Mouse (Mus musculus) neural tube, embryonic 13.5 days (tissue): ENCODE results near the gene Cfap52. TPM values are rescaled to one million over a fixed set of nuclear protein-coding genes. Genes with fewer than 3 reads are reported as not detected.

Source experiments
- ATAC-seq: fragments of 200-750 bp; cut with Nextera tagmentation; 2 replicates; pipeline ENCODE4 v1.8.0; 2017; ENCODE audit warnings: low read depth, mild to moderate bottlenecking, moderate TSS enrichment, moderate library complexity
- H3K27ac ChIP-seq: fragments of 300-500 bp; sonication (generic); replicated peaks from 2 replicates; pipeline ENCODE4 v1.5.1; 2015; ENCODE audit warnings: moderate library complexity, mild to moderate bottlenecking, inconsistent platforms
- H3K27me3 ChIP-seq: fragments of 300-500 bp; sonication (generic); 2 replicates; pipeline ENCODE4 v1.6.1; 2015; ENCODE audit warnings: mild to moderate bottlenecking, inconsistent platforms
- H3K36me3 ChIP-seq: fragments of 300-500 bp; sonication (generic); 2 replicates; pipeline ENCODE4 v1.6.1; 2015; ENCODE audit warnings: mild to moderate bottlenecking, inconsistent platforms
- H3K4me1 ChIP-seq: fragments of 300-500 bp; sonication (generic); replicated peaks from 2 replicates; pipeline ENCODE4 v1.6.1; 2015; ENCODE audit warnings: inconsistent platforms
- H3K4me2 ChIP-seq: fragments of 300-500 bp; sonication (generic); 2 replicates; pipeline ENCODE4 v1.6.1; 2015; ENCODE audit warnings: inconsistent platforms, mild to moderate bottlenecking, moderate library complexity
- H3K4me3 ChIP-seq: fragments of 300-500 bp; sonication (generic); 2 replicates; pipeline ENCODE4 v1.5.1; 2015; ENCODE audit warnings: mild to moderate bottlenecking, inconsistent platforms
- H3K9ac ChIP-seq: fragments of 300-500 bp; sonication (generic); 2 replicates; pipeline ENCODE4 v1.6.1; 2015; ENCODE audit warnings: moderate library complexity, mild to moderate bottlenecking, inconsistent platforms
- H3K9me3 ChIP-seq: fragments of 300-500 bp; sonication (generic); 2 replicates; pipeline ENCODE4 v1.6.1; 2016; ENCODE audit warnings: inconsistent platforms
- WGBS: fragments of 180-500 bp; shearing (Covaris S2); methylation state at CpG from one replicate; pipeline ENCODE4 v1.1.7; 2015; 5-methylcytosine and 5-hydroxymethylcytosine counted together
- polyA plus RNA-seq: library from polyadenylated mRNA; unstranded; fragments of >200 nt; fragmentation: Nextera tagmentation; extraction: Ambion mirVana; gene quantifications from 2 replicates; pipeline ENCODE4 v1.2.1, GENCODE M21; 2015

The Cfap52 gene
- polyA plus RNA-seq, 1 experiment from 2014 or later, result 0.95 TPM

DNA sequence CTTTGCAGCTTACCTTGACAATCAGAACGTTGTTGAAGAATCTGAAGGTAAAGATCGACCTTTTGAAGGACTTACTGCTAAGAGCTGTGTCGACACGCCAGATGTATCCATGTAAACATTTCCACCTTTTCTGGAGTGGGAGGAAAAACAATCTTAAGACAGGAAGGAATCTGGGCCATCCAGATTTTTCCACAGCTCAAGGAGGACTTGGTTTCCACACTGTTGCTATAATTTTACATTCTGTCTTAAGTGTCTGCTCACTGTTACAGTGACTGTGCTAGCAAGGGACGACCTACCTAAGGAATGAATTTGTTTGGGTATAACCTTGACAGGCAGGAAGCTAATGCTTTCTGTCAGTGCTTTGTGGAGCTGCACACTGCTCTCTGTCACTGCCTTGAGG lies 7.8 kb upstream of the Cfap52 start:
- Histone ChIP-seq H3K4me3 (no peak overlapping the region), H3K9me3 (no peaks in the 10 kb centered on the region), H3K9ac (no peak overlapping the region), H3K4me1 (no peaks in the 10 kb centered on the region), H3K4me2 (no peak overlapping the region), H3K36me3 (peaks cover 37% of the 10 kb centered on the region), H3K27me3 (no peaks in the 10 kb centered on the region), H3K27ac (no peak overlapping the region)
- WGBS, result 91% methylated on average over 5 of the region's 5 CpGs
- no peak for ATAC-seq

DNA sequence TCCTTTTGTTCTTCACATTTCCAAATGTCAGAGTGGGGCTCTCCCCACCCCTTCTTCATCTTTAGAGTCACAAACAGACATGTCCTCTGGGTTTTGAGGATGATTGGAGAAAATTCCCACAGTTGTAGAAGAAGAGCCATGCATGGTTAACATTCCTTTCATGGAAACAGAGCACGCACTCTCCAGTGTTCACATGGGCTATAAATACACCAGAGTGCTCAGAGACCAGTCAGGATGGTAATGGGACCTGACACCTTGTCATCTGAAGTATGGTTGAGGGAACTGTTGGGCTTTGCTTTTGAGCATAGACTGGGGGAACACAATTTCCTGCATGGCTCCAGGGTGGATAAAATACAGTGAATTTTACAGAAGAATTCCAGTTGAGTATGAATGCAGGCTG lies 7.2 kb upstream of the Cfap52 start:
- ATAC-seq, result no peak
- Histone ChIP-seq H3K4me3 (no peak overlapping the region), H3K27ac (no peak overlapping the region), H3K36me3 (peaks cover 33% of the 10 kb centered on the region), H3K9ac (no peak overlapping the region), H3K9me3 (no peaks in the 10 kb centered on the region), H3K27me3 (no peaks in the 10 kb centered on the region), H3K4me2 (no peak overlapping the region), H3K4me1 (peaks cover 6% of the 10 kb centered on the region; the same call in 1 of the 2 replicates)
- WGBS, result 89% methylated on average over 1 of the region's 1 CpGs

DNA sequence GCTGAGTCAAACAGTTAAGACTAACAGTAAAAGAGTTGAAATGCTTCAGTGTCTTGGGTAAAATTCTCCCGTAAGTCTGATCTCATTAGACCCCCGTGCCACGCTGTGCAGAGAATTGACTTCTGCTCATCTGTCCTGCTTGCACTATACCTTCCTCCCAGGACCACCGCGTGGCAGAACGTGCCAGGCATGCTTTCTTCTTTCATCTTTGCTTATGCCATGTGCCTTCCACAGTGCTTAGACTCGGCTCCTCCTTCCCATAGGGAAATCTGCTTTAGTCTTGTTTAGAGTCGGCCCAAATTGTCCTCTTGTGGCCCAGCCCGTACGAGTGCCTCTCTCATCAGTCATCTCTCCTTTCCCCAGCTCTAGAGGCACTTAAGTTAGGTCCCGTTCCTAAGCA lies 2.4 kb upstream of the Cfap52 start:
- no peak for ATAC-seq
- H3K27ac ChIP-seq, result no peak overlapping the region
- H3K9me3 ChIP-seq, result no peaks in the 10 kb centered on the region
- peaks cover 22% of the 10 kb centered on the region for H3K4me1 ChIP-seq
- no peak overlapping the region for H3K4me3 ChIP-seq
- WGBS, result 76% methylated on average over 11 of the region's 11 CpGs
- no peaks in the 10 kb centered on the region for H3K27me3 ChIP-seq
- H3K4me2 ChIP-seq, result no peak overlapping the region
- H3K9ac ChIP-seq, result no peak overlapping the region
- peaks cover 18% of the 10 kb centered on the region for H3K36me3 ChIP-seq

DNA sequence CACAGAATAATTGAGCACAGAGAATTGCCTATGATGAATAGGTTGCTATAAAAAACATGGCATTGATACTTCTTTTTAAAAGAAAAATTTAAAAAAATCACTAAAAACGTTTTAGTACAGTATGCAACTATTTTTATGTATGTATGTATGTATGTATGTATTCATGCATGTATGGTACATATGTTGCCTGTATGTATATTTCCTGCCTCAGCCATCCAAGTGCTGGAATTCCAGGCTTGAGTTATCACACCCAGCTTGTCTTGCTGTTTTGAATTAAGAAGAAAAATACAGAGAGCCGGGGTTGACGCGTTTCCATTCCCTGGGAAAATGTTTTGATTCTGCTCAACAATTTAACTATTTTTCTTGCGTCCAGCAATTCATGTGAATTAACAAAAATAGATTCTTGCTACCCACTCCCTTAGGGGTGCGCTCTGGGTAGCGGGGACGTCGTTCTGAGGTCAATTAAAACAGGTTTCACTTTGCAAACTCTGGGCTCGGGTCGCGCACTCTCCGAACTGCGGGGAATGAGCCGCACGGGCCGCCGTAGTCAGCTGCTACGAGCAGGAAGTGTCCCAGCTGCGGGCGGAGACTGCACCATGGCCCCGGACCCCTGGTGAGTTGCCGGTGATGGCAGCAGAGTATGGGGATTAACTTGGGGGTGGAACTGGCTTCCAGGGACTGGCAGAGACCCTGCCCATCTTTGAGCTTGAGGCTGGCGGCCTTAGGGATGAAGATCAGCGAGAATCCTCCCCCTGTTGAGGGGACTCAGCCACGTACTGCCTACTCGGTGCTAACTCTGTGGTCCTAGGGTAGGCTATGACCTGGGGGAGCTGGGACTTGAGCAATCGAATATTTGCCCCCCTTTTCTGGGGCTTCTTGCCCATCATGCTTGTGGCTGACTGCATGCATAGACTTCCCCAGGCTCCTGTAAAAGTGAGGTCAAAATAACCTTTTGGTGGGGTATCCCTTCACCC lies 741 bp upstream of the Cfap52 start, which contains the start of gene Stx8:
TSS of gene Stx8 (plus strand) at position 289 of the 974 bp plus-strand sequence.
- Histone ChIP-seq H3K9me3 (no peaks in the 10 kb centered on the region), H3K27ac (peak within 1 kb of the TSS; percentile 47; the same call in 1 of the 2 replicates), H3K9ac (peak within 1 kb of the TSS; percentile 90), H3K36me3 (peaks cover 12% of the 10 kb centered on the region), H3K4me1 (peaks cover 22% of the 10 kb centered on the region), H3K4me3 (peak within 1 kb of the TSS; percentile 81), H3K27me3 (no peaks in the 10 kb centered on the region), H3K4me2 (peak within 1 kb of the TSS; percentile 96)
- under 1% methylated on average over 28 of the region's 28 CpGs for WGBS
- ATAC-seq, result peak; percentile 83

DNA sequence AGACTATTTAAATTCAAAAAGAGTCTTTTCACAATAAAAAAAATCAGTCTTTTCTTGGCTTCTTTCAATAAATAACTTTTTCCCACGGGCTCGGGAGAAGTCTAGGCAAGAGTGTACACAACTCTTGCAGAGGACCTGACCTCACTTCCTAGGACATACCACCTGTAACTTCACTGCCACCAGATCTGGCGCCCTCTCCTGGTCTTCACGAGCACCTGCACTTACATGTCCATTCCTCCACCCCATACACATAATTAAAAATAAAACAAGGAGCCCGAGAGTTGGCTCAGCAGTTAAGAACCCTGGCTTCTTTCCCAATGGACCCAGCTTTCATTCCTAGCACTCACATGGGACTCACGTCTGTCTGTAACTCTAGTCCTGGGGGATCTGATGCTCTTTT lies 1.3 kb downstream of the Cfap52 start:
- no peak for ATAC-seq
- Histone ChIP-seq H3K9ac (no peak overlapping the region), H3K4me3 (no peak overlapping the region), H3K9me3 (no peaks in the 10 kb centered on the region), H3K36me3 (no peaks in the 10 kb centered on the region), H3K27ac (no peak overlapping the region), H3K4me1 (peaks cover 22% of the 10 kb centered on the region), H3K27me3 (no peaks in the 10 kb centered on the region), H3K4me2 (no peak overlapping the region)
- WGBS, result 76% methylated on average over 6 of the region's 6 CpGs

DNA sequence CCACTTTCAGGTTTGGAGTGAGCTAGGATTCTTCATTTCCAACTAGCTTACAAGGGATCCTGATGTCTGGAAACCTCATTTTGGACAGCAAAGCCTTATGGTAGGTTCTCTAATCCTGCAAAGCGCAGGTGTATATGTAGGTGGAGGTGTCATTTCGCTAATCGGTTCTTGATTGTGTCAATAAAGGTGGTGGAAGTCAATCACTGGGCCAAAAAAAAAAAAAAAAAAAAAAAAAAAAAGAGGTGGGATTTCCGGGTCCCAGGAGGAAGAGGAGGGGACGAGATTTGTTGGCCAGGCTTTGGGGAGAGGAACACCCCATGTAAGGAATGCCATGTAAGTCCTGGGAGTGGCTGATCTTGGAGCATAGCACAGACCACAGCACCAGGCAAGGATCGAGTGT lies 11.0 kb downstream of the Cfap52 start:
- H3K27ac ChIP-seq, result no peak overlapping the region
- H3K9me3 ChIP-seq, result no peaks in the 10 kb centered on the region
- H3K4me2 ChIP-seq, result no peak overlapping the region
- no peak overlapping the region for H3K4me3 ChIP-seq
- H3K27me3 ChIP-seq, result no peaks in the 10 kb centered on the region
- no peaks in the 10 kb centered on the region for H3K36me3 ChIP-seq
- WGBS, result 89% methylated on average over 6 of the region's 6 CpGs
- H3K4me1 ChIP-seq, result no peaks in the 10 kb centered on the region
- ATAC-seq, result no peak
- no peak overlapping the region for H3K9ac ChIP-seq

DNA sequence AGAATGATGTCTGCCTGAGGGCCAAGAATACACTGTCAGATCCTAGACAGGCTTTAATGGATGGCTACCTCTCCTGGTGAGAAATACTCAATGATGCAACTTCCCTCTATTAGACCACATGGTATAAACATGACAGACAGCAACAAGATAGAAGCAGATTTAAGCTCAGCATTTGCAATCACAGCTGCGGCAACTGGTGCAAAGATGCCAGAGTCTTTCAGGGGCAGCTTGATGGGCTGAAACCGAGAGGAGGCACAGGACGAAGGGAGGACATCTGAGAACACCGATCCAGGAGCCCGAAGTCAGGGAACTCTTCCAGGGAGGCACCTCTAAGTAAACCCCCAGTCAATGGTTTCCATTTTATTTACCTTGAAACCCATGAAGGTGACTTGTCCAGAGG lies 11.8 kb downstream of the Cfap52 start:
- Histone ChIP-seq H3K36me3 (no peaks in the 10 kb centered on the region), H3K4me2 (no peak overlapping the region), H3K27me3 (no peaks in the 10 kb centered on the region), H3K4me1 (no peaks in the 10 kb centered on the region), H3K27ac (no peak overlapping the region), H3K4me3 (no peak overlapping the region), H3K9me3 (no peaks in the 10 kb centered on the region), H3K9ac (no peak overlapping the region)
- 83% methylated on average over 5 of the region's 5 CpGs for WGBS
- ATAC-seq, result no peak

DNA sequence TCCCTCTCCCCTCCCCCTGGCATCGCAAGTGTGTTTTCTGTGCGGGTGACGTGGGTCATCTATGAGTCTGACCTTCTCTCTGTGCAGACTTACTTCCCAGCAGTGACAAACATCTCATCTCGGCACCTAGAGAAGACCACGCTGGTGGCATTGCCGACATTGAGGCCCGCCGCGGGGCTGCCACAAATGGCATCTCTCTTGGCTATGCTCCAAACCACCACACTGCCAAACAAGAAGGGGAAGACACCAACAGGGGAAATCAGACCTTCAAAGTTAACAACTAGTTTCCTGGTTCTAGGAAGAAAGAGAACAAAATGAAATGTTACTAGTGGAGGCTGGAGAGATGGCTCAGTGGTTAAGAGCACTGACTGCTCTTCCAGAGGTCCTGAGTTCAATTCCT lies 16.0 kb downstream of the Cfap52 start:
- ATAC-seq, result no peak
- Histone ChIP-seq H3K9ac (no peak overlapping the region), H3K4me3 (no peak overlapping the region), H3K27me3 (no peaks in the 10 kb centered on the region), H3K9me3 (no peaks in the 10 kb centered on the region), H3K4me2 (no peak overlapping the region), H3K27ac (no peak overlapping the region), H3K36me3 (no peaks in the 10 kb centered on the region), H3K4me1 (no peaks in the 10 kb centered on the region)
- WGBS, result 81% methylated on average over 9 of the region's 9 CpGs

DNA sequence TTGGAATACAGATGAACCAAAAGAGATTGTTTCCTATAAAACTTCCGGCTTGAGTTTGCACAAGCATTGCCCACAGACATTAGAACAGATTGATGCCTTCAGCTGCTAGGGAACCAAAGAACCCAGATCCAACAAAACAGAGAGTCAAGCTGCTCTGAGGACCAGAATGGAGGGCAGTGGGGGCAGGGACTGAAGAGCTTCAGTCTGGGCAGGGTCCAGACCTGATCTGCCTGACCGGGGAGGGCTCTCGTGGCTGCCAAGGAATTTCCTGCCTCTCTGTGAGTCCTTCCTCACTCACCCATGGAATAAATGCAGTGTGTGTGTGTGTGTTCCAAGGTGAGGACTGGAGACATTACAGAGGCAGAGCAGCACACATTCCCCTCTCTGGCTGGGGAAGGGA lies 17.2 kb downstream of the Cfap52 start:
- Histone ChIP-seq H3K27ac (no peak overlapping the region), H3K4me1 (no peaks in the 10 kb centered on the region), H3K9ac (no peak overlapping the region), H3K4me3 (no peak overlapping the region), H3K36me3 (no peaks in the 10 kb centered on the region), H3K4me2 (no peak overlapping the region), H3K9me3 (no peaks in the 10 kb centered on the region), H3K27me3 (no peaks in the 10 kb centered on the region)
- WGBS, result 58% methylated on average over 3 of the region's 3 CpGs
- ATAC-seq, result no peak

DNA sequence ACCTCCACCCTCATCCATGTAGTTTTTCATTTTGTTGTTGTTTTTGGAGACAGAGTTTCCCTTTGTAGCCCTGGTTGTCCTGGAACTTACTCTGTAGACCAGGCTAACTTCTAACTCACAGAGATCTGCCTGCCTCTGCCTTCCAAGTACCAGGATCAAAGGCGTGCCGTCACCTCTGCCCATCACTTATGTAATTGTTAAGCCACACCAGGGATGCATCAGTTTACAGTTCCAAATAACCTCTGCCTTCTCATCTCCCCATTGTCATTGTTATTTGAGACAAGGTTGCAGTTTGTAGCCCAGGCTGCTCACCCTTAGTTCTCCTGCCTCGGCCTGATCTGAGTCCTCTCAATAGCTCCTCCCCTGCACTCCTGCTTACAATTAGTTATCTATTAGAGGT lies 33.3 kb downstream of the Cfap52 start:
- no peak overlapping the region for H3K9ac ChIP-seq
- no peaks in the 10 kb centered on the region for H3K36me3 ChIP-seq
- 89% methylated on average over 3 of the region's 3 CpGs for WGBS
- no peak overlapping the region for H3K4me3 ChIP-seq
- H3K27ac ChIP-seq, result no peak overlapping the region
- H3K27me3 ChIP-seq, result no peaks in the 10 kb centered on the region
- no peak for ATAC-seq
- H3K4me2 ChIP-seq, result no peak overlapping the region
- no peaks in the 10 kb centered on the region for H3K9me3 ChIP-seq
- H3K4me1 ChIP-seq, result no peaks in the 10 kb centered on the region

DNA sequence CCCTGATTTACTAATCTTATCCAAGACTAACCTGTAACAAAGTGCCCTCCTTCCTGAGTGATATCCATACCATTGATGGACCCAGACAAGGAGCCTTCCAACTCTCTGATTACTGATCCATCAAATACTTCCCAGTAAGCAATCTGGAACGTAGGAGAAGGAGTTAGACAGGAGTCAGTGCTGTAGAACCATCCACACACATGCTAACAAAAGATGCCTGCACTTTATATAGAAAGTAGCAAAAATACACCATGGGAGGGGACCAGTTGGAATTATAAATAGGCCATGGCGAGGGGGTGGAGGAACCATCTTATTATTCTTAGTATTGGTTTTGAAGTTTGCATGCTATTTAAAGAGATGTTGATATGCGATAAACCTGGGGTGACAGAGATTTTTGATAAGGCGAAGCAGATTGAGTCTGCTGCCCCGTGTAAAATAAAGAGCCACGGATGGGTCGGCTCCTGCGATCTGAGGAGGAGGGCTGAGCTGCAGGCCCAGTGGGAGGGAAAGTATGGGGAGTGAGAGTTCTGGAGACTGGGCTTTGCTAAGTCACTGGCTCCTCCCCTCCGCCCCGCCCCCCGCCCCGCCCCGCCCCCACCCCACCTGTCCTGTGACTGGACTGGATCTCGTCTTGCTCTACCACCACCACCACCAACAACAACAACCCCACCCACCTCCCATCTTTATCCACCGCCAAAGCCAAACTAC lies 38.9 kb downstream of the Cfap52 start:
- no peak for ATAC-seq
- WGBS, result 13% methylated on average over 15 of the region's 15 CpGs
- H3K27ac ChIP-seq, result no peak overlapping the region
- H3K36me3 ChIP-seq, result no peaks in the 10 kb centered on the region
- H3K9ac ChIP-seq, result no peak overlapping the region
- H3K4me1 ChIP-seq, result peaks cover 14% of the 10 kb centered on the region
- H3K9me3 ChIP-seq, result no peaks in the 10 kb centered on the region
- no peak overlapping the region for H3K4me2 ChIP-seq
- H3K4me3 ChIP-seq, result no peak overlapping the region
- H3K27me3 ChIP-seq, result peaks cover 7% of the 10 kb centered on the region

DNA sequence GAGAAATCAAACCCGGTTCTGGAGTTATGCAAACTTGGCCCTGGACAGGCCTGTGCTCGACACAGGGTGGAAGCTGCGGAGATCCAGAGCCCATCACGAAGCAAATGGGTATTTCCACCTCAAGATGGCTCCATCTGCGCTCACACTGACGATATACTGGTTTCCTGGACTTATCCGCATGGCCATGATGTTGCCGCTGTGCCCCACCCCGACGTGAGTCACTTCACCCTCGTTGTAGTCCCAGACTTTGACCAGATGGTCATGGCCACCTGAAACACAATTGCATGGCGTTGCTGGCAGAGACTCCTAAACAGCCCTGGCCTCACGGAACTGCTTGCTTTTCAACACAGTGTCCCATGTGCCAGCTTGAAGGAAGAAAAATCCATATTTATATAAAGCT lies 40.5 kb downstream of the Cfap52 start:
- no peaks in the 10 kb centered on the region for H3K36me3 ChIP-seq
- no peak overlapping the region for H3K9ac ChIP-seq
- peaks cover 18% of the 10 kb centered on the region for H3K4me1 ChIP-seq
- no peak overlapping the region for H3K4me3 ChIP-seq
- no peaks in the 10 kb centered on the region for H3K9me3 ChIP-seq
- no peak overlapping the region for H3K27ac ChIP-seq
- WGBS, result 93% methylated on average over 13 of the region's 13 CpGs
- no peak overlapping the region for H3K4me2 ChIP-seq
- peaks cover 22% of the 10 kb centered on the region for H3K27me3 ChIP-seq
- ATAC-seq, result no peak
